Mouse (Mus musculus) lung, embryonic 15.5 days (tissue): Measurements from ENCODE around the gene Ak9. TPM values are rescaled to one million over a fixed set of nuclear protein-coding genes. Genes with fewer than 3 reads are reported as not detected.

ENCODE experiments used
- ATAC-seq: fragments of 200-750 bp; cut with Nextera tagmentation; 2 replicates; pipeline ENCODE4 v1.8.0; 2017; ENCODE audit warnings: moderate number of reproducible peaks, borderline replicate concordance; ENCODE audit not compliant: low FRiP score, low TSS enrichment; ENCODE audit errors: extremely low read depth
- H3K27ac ChIP-seq: fragments of 300-500 bp; sonication (generic); 2 replicates; pipeline ENCODE4 v1.5.1; 2015; ENCODE audit warnings: moderate library complexity, mild to moderate bottlenecking, inconsistent platforms
- H3K27me3 ChIP-seq: fragments of 300-500 bp; sonication (generic); 2 replicates; pipeline ENCODE4 v1.6.1; 2015; ENCODE audit warnings: inconsistent platforms
- H3K36me3 ChIP-seq: fragments of 300-500 bp; sonication (generic); 2 replicates; pipeline ENCODE4 v1.6.1; 2015; ENCODE audit warnings: inconsistent platforms
- H3K4me1 ChIP-seq: fragments of 300-500 bp; sonication (generic); 2 replicates; pipeline ENCODE4 v1.6.1; 2015; ENCODE audit warnings: inconsistent platforms
- H3K4me2 ChIP-seq: fragments of 300-500 bp; sonication (generic); 2 replicates; pipeline ENCODE4 v1.6.1; 2015; ENCODE audit warnings: inconsistent platforms, mild to moderate bottlenecking, moderate library complexity
- H3K4me3 ChIP-seq: fragments of 300-500 bp; sonication (generic); 2 replicates; pipeline ENCODE4 v1.5.1; 2015; ENCODE audit warnings: mild to moderate bottlenecking, inconsistent platforms
- H3K9ac ChIP-seq: fragments of 300-500 bp; sonication (generic); 2 replicates; pipeline ENCODE4 v1.6.1; 2015; ENCODE audit warnings: inconsistent platforms
- H3K9me3 ChIP-seq: fragments of 300-500 bp; sonication (generic); 2 replicates; pipeline ENCODE4 v1.6.1; 2016; ENCODE audit warnings: inconsistent platforms
- WGBS: fragments of 180-500 bp; shearing (Covaris S2); methylation state at CpG from one replicate; pipeline ENCODE4 v1.1.7; 2015; 5-methylcytosine and 5-hydroxymethylcytosine counted together
- polyA plus RNA-seq: library from polyadenylated mRNA; unstranded; fragments of >200 nt; fragmentation: Nextera tagmentation; extraction: Ambion mirVana; gene quantifications from 2 replicates; pipeline ENCODE4 v1.2.1, GENCODE M21; 2015

The Ak9 gene
- polyA plus RNA-seq, 1 experiment from 2014 or later, result 0.27 TPM

- no peaks in the 10 kb centered on the region for H3K36me3 ChIP-seq
- H3K27me3 ChIP-seq, result no peaks in the 10 kb centered on the region
- no peak overlapping the region for H3K4me2 ChIP-seq
- no peak for ATAC-seq
- H3K27ac ChIP-seq, result no peak overlapping the region
- H3K9me3 ChIP-seq, result no peaks in the 10 kb centered on the region
- WGBS, result 31% methylated on average over 16 of the region's 16 CpGs
- H3K9ac ChIP-seq, result no peak overlapping the region
- H3K4me1 ChIP-seq, result peaks cover 17% of the 10 kb centered on the region
- no peak overlapping the region for H3K4me3 ChIP-seq
Measured at GRCm38 (mm10) chr10:41288771-41289415, 14.9 kb upstream of the Ak9 start.

GRCm38 (mm10) chr10:41291021-41291420 is 12.8 kb upstream of the Ak9 start:
- no peak overlapping the region for H3K9ac ChIP-seq
- peaks cover 20% of the 10 kb centered on the region for H3K4me1 ChIP-seq
- no peak for ATAC-seq
- no peak overlapping the region for H3K27ac ChIP-seq
- WGBS, result 70% methylated on average over 2 of the region's 2 CpGs
- H3K27me3 ChIP-seq, result no peaks in the 10 kb centered on the region
- no peaks in the 10 kb centered on the region for H3K36me3 ChIP-seq
- no peaks in the 10 kb centered on the region for H3K9me3 ChIP-seq
- no peak overlapping the region for H3K4me2 ChIP-seq
- no peak overlapping the region for H3K4me3 ChIP-seq

- peaks cover 20% of the 10 kb centered on the region for H3K4me1 ChIP-seq
- no peaks in the 10 kb centered on the region for H3K9me3 ChIP-seq
- no peaks in the 10 kb centered on the region for H3K27me3 ChIP-seq
- peak overlapping the region; percentile 9; the same call in 1 of the 2 replicates for H3K27ac ChIP-seq
- H3K9ac ChIP-seq, result no peak overlapping the region
- H3K36me3 ChIP-seq, result no peaks in the 10 kb centered on the region
- ATAC-seq, result peak; percentile 84; the same call in 1 of the 2 replicates
- peak overlapping the region; percentile 37 for H3K4me2 ChIP-seq
- peak overlapping the region; percentile 6; the same call in 1 of the 2 replicates for H3K4me3 ChIP-seq
- under 1% methylated on average over 7 of the region's 7 CpGs for WGBS
Measured at GRCm38 (mm10) chr10:41293019-41293418, 10.8 kb upstream of the Ak9 start.

- H3K27ac ChIP-seq, result no peak overlapping the region
- H3K4me1 ChIP-seq, result peaks cover 17% of the 10 kb centered on the region
- no peaks in the 10 kb centered on the region for H3K27me3 ChIP-seq
- no peak overlapping the region for H3K4me3 ChIP-seq
- WGBS, result 39% methylated on average over 11 of the region's 11 CpGs
- H3K9me3 ChIP-seq, result no peaks in the 10 kb centered on the region
- no peak overlapping the region for H3K4me2 ChIP-seq
- H3K9ac ChIP-seq, result no peak overlapping the region
- no peaks in the 10 kb centered on the region for H3K36me3 ChIP-seq
- no peak for ATAC-seq
Measured at GRCm38 (mm10) chr10:41294734-41295133, 9.0 kb upstream of the Ak9 start.

- H3K4me2 ChIP-seq, result no peak overlapping the region
- H3K4me1 ChIP-seq, result peaks cover 17% of the 10 kb centered on the region
- H3K27me3 ChIP-seq, result no peaks in the 10 kb centered on the region
- H3K9me3 ChIP-seq, result no peaks in the 10 kb centered on the region
- H3K9ac ChIP-seq, result no peak overlapping the region
- H3K27ac ChIP-seq, result no peak overlapping the region
- WGBS, result 27% methylated on average over 7 of the region's 7 CpGs
- H3K4me3 ChIP-seq, result no peak overlapping the region
- no peaks in the 10 kb centered on the region for H3K36me3 ChIP-seq
- no peak; the same call in 1 of the 2 replicates for ATAC-seq
Measured at GRCm38 (mm10) chr10:41295145-41295544, 8.6 kb upstream of the Ak9 start.

- no peak overlapping the region for H3K9ac ChIP-seq
Measured at GRCm38 (mm10) chr10:41300161-41300560, 3.6 kb upstream of the Ak9 start.

GRCm38 (mm10) chr10:41302689-41303431 is 920 bp upstream of the Ak9 start, which contains the start of gene Fig4:
Gene Fig4, minus strand, starts transcription at chr10:41303260.
- Histone ChIP-seq H3K27me3 (no peaks in the 10 kb centered on the region), H3K9me3 (no peaks in the 10 kb centered on the region), H3K4me3 (peak within 1 kb of the TSS; percentile 92), H3K4me2 (peak within 1 kb of the TSS; percentile 88), H3K4me1 (peaks cover 6% of the 10 kb centered on the region; the same call in 1 of the 2 replicates), H3K9ac (peak within 1 kb of the TSS; percentile 62), H3K27ac (peak within 1 kb of the TSS; percentile 35; the same call in 1 of the 2 replicates), H3K36me3 (no peaks in the 10 kb centered on the region)
- WGBS, result under 1% methylated on average over 38 of the region's 38 CpGs
- ATAC-seq, result peak; percentile 94

More at GRCm38 (mm10) chr10:41300161-41300560, 3.6 kb upstream of the Ak9 start:
- Histone ChIP-seq H3K9me3 (no peaks in the 10 kb centered on the region), H3K27ac (no peak overlapping the region), H3K4me3 (no peak overlapping the region), H3K4me2 (no peak overlapping the region), H3K4me1 (peaks cover 6% of the 10 kb centered on the region; the same call in 1 of the 2 replicates), H3K27me3 (no peaks in the 10 kb centered on the region), H3K36me3 (no peaks in the 10 kb centered on the region)
- WGBS, result 61% methylated on average over 1 of the region's 1 CpGs
- ATAC-seq, result no peak

GRCm38 (mm10) chr10:41304961-41305455 is 1.2 kb downstream of the Ak9 start:
- Histone ChIP-seq H3K4me2 (no peak overlapping the region), H3K36me3 (no peaks in the 10 kb centered on the region), H3K27ac (no peak overlapping the region), H3K4me3 (no peak overlapping the region), H3K9me3 (no peaks in the 10 kb centered on the region), H3K27me3 (no peaks in the 10 kb centered on the region), H3K4me1 (peaks cover 6% of the 10 kb centered on the region; the same call in 1 of the 2 replicates), H3K9ac (no peak overlapping the region)
- ATAC-seq, result no peak
- WGBS, result 63% methylated on average over 9 of the region's 9 CpGs

GRCm38 (mm10) chr10:41308205-41308604 is 4.4 kb downstream of the Ak9 start:
- no peak overlapping the region for H3K27ac ChIP-seq
- H3K9me3 ChIP-seq, result no peaks in the 10 kb centered on the region
- no peak overlapping the region for H3K4me2 ChIP-seq
- no peak overlapping the region for H3K9ac ChIP-seq
- no peaks in the 10 kb centered on the region for H3K36me3 ChIP-seq
- ATAC-seq, result no peak
- no peaks in the 10 kb centered on the region for H3K27me3 ChIP-seq
- WGBS, result 85% methylated on average over 4 of the region's 4 CpGs
- H3K4me1 ChIP-seq, result no peaks in the 10 kb centered on the region
- no peak overlapping the region for H3K4me3 ChIP-seq

GRCm38 (mm10) chr10:41315866-41316265 is 12.1 kb downstream of the Ak9 start:
- WGBS, result 66% methylated on average over 3 of the region's 3 CpGs

GRCm38 (mm10) chr10:41332533-41333043 is 28.8 kb downstream of the Ak9 start:
- ATAC-seq, result no peak
- WGBS, result 68% methylated on average over 2 of the region's 2 CpGs
- Histone ChIP-seq H3K9ac (no peak overlapping the region), H3K36me3 (no peaks in the 10 kb centered on the region), H3K4me3 (no peak overlapping the region), H3K9me3 (no peaks in the 10 kb centered on the region), H3K4me1 (no peaks in the 10 kb centered on the region), H3K27me3 (no peaks in the 10 kb centered on the region), H3K27ac (no peak overlapping the region), H3K4me2 (no peak overlapping the region)

More at GRCm38 (mm10) chr10:41315866-41316265, 12.1 kb downstream of the Ak9 start:
- H3K4me3 ChIP-seq, result no peak overlapping the region
- no peaks in the 10 kb centered on the region for H3K9me3 ChIP-seq
- no peaks in the 10 kb centered on the region for H3K36me3 ChIP-seq
- no peaks in the 10 kb centered on the region for H3K27me3 ChIP-seq
- H3K9ac ChIP-seq, result no peak overlapping the region
- no peak for ATAC-seq
- H3K27ac ChIP-seq, result no peak overlapping the region
- H3K4me2 ChIP-seq, result no peak overlapping the region
- H3K4me1 ChIP-seq, result no peaks in the 10 kb centered on the region

- Histone ChIP-seq H3K27me3 (no peaks in the 10 kb centered on the region), H3K4me3 (no peak overlapping the region), H3K9me3 (no peaks in the 10 kb centered on the region), H3K4me1 (no peaks in the 10 kb centered on the region), H3K9ac (no peak overlapping the region), H3K27ac (no peak overlapping the region), H3K36me3 (no peaks in the 10 kb centered on the region), H3K4me2 (no peak overlapping the region)
- ATAC-seq, result no peak
- WGBS, result 79% methylated on average over 7 of the region's 7 CpGs
Measured at GRCm38 (mm10) chr10:41341346-41341745, 37.6 kb downstream of the Ak9 start.
